Mouse (Mus musculus): ENCODE data around the gene Hist1h4i. TPM values are rescaled to one million over a fixed set of nuclear protein-coding genes. Genes with fewer than 3 reads are reported as not detected.

Gene Hist1h4i
- polyA plus RNA-seq, 1 experiment from 2014 or later: 22.0 TPM

DNA sequence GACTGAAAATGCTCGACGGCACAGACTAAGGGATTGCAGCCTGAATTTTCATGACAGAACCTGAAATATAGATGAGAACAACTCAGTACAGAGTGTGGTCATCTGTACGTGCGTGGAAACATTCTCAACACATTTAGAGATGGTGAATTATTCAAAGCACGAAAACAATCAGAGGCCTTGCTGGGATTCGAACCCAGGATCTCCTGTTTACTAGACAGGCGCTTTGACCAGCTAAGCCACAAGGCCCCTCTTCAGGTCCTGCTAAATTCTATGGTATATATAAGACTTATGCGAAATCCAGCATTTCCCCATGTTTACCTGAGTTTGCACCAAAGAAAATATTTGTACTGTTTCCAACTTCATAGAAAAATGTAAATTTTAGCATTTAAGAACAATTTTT lies 11.2 kb downstream of the Hist1h4i start:
- Histone ChIP-seq H3K9ac (ENCODE audit: low read depth, low read length) (no peak overlapping the region), H3K4me2 (ENCODE audit: low read depth, low read length) (no peak overlapping the region)
- ATAC-seq: no peak

GRCm38 (mm10) chr13:22028673-22029460 lies 12.3 kb downstream of the Hist1h4i start:
- peak; percentile 81 for ATAC-seq
- H3K4me3 ChIP-seq (ENCODE audit: low read length): peak overlapping the region; percentile 62
- H3K27ac ChIP-seq (ENCODE audit: low read length): peak overlapping the region; percentile 87
- peak overlapping the region; percentile 70 for H3K4me2 ChIP-seq (ENCODE audit: low read depth, low read length)
- 1% methylated on average over 40 of the region's 40 CpGs for WGBS
- no peaks in the 10 kb centered on the region for H3K36me3 ChIP-seq (ENCODE audit: control insufficient read depth, insufficient read depth, low read length)
- peaks cover 3% of the 10 kb centered on the region for H3K4me1 ChIP-seq (ENCODE audit: control insufficient read depth, insufficient read depth, low read length)
- no peaks in the 10 kb centered on the region for H3K9me3 ChIP-seq (ENCODE audit: control insufficient read depth, low read length)
- H3K9ac ChIP-seq (ENCODE audit: low read depth, low read length): peak overlapping the region; percentile 78
- no peaks in the 10 kb centered on the region for H3K27me3 ChIP-seq (replicated peaks; ENCODE audit: control insufficient read depth, insufficient read depth, low read length)

More for the DNA sequence above, 11.2 kb downstream of the Hist1h4i start:
- peaks cover 3% of the 10 kb centered on the region for H3K4me1 ChIP-seq (ENCODE audit: control insufficient read depth, insufficient read depth, low read length)
- H3K36me3 ChIP-seq (ENCODE audit: control insufficient read depth, insufficient read depth, low read length): no peaks in the 10 kb centered on the region
- H3K9me3 ChIP-seq (ENCODE audit: control insufficient read depth, low read length): no peaks in the 10 kb centered on the region
- WGBS: 43% methylated on average over 8 of the region's 8 CpGs
- H3K4me3 ChIP-seq (ENCODE audit: low read length): no peak overlapping the region
- H3K27me3 ChIP-seq (replicated peaks; ENCODE audit: control insufficient read depth, insufficient read depth, low read length): no peaks in the 10 kb centered on the region
- no peak overlapping the region for H3K27ac ChIP-seq (ENCODE audit: low read length)

DNA sequence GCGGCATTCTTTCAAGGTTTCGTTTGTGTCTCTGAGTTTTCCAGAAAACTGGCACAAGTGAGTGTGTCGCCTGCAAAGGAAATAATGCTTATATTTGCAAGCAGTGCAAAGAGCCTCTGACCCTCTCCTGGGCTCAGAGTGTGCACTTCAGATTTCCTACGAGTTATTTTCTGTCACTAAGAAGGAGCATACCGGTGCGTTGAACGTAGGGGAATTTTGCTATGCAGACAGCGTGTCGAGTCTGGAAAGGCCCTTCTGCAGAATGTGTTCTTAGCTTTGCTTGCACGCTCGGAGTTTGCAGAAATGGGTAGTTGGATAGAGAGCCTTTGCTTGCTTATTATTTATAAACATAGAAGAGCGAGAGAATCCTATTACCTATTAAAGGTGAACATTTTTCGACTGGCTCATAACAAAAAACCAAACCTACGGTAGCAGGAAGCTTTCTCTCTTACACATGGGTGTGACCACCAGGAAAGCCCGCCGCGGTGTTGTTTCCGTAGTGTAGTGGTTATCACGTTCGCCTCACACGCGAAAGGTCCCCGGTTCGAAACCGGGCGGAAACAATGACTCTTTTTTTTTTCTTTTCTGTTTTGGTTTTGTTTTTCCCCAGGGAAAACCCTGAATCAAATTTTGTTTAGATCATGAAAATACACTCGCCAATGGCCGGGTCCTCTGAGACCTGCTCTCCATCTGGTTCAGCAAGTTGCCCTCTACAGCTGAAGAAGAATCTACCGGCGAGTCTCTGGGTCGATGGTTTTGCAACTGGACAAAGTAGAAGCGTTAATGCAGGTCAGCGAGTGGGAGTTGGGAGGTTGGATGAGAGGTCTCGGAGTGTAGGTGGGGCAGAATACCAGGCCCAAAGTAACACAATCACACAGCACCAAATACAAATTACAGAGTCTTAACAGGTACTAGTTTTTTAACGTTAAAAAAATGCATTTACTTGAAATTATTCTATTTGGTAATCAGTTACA lies 14.8 kb downstream of the Hist1h4i start:
- WGBS: 1% methylated on average over 35 of the region's 35 CpGs
- Histone ChIP-seq H3K27ac (ENCODE audit: low read length) (peak overlapping the region; percentile 35), H3K9ac (ENCODE audit: low read depth, low read length) (peak overlapping the region; percentile 54), H3K9me3 (ENCODE audit: control insufficient read depth, low read length) (no peaks in the 10 kb centered on the region), H3K4me2 (ENCODE audit: low read depth, low read length) (peak overlapping the region; percentile 58), H3K4me3 (ENCODE audit: low read length) (peak overlapping the region; percentile 52), H3K36me3 (ENCODE audit: control insufficient read depth, insufficient read depth, low read length) (no peaks in the 10 kb centered on the region), H3K4me1 (ENCODE audit: control insufficient read depth, insufficient read depth, low read length) (peaks cover 6% of the 10 kb centered on the region), H3K27me3 (replicated peaks; ENCODE audit: control insufficient read depth, insufficient read depth, low read length) (no peaks in the 10 kb centered on the region)
- peak; percentile 49; the same call in 1 of the 2 replicates for ATAC-seq

GRCm38 (mm10) chr13:22022241-22022640 lies 18.9 kb downstream of the Hist1h4i start:
- ATAC-seq: peak; percentile 68
- no peaks in the 10 kb centered on the region for H3K27me3 ChIP-seq (replicated peaks; ENCODE audit: control insufficient read depth, insufficient read depth, low read length)
- 0 out of 2 replicates have a peak overlapping the region, but pooled peaks have one; percentile 2 for H3K27ac ChIP-seq (ENCODE audit: low read length)
- H3K9ac ChIP-seq (ENCODE audit: low read depth, low read length): peak overlapping the region; percentile 58
- peak overlapping the region; percentile 61 for H3K4me2 ChIP-seq (ENCODE audit: low read depth, low read length)
- no peaks in the 10 kb centered on the region for H3K36me3 ChIP-seq (ENCODE audit: control insufficient read depth, insufficient read depth, low read length)
- no peaks in the 10 kb centered on the region for H3K9me3 ChIP-seq (ENCODE audit: control insufficient read depth, low read length)
- H3K4me3 ChIP-seq (ENCODE audit: low read length): peak overlapping the region; percentile 47
- under 1% methylated on average over 9 of the region's 9 CpGs for WGBS
- H3K4me1 ChIP-seq (ENCODE audit: control insufficient read depth, insufficient read depth, low read length): peaks cover 11% of the 10 kb centered on the region

DNA sequence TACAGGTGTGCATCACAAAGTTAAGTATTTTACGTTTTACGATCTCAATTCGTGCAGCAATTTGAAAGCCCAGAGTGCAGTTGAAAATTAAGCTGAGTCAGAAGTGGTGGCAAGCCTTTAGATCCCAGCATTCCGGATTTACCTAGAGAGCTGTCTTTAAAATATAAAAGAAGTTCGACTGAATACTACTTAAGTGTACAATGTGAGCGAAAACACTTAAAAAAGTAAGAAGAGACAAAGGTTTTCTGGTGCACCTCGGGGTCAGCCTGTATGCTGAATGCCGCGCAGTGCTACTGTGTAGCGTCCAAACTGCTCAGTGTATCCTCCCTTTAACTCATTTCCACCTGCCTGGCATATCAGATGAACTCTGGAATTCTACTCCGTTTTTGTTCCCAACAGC lies 19.6 kb downstream of the Hist1h4i start:
- under 1% methylated on average over 11 of the region's 11 CpGs for WGBS
- H3K36me3 ChIP-seq (ENCODE audit: control insufficient read depth, insufficient read depth, low read length): no peaks in the 10 kb centered on the region
- 0 out of 2 replicates have a peak, but pooled peaks cover under 1% of the 10 kb centered on the region for H3K27me3 ChIP-seq (replicated peaks; ENCODE audit: control insufficient read depth, insufficient read depth, low read length)
- peak overlapping the region; percentile 58 for H3K9ac ChIP-seq (ENCODE audit: low read depth, low read length)
- H3K27ac ChIP-seq (ENCODE audit: low read length): peak overlapping the region; percentile 2; the same call in 1 of the 2 replicates
- peak overlapping the region; percentile 47 for H3K4me3 ChIP-seq (ENCODE audit: low read length)
- H3K4me2 ChIP-seq (ENCODE audit: low read depth, low read length): peak overlapping the region; percentile 61
- H3K4me1 ChIP-seq (ENCODE audit: control insufficient read depth, insufficient read depth, low read length): peaks cover 11% of the 10 kb centered on the region
- no peaks in the 10 kb centered on the region for H3K9me3 ChIP-seq (ENCODE audit: control insufficient read depth, low read length)
- ATAC-seq: peak; percentile 49; the same call in 1 of the 2 replicates

GRCm38 (mm10) chr13:22020901-22021339 lies 20.2 kb downstream of the Hist1h4i start:
- Histone ChIP-seq H3K9me3 (ENCODE audit: control insufficient read depth, low read length) (no peaks in the 10 kb centered on the region), H3K4me2 (ENCODE audit: low read depth, low read length) (peak overlapping the region; percentile 61), H3K36me3 (ENCODE audit: control insufficient read depth, insufficient read depth, low read length) (no peaks in the 10 kb centered on the region), H3K4me3 (ENCODE audit: low read length) (peak overlapping the region; percentile 47), H3K4me1 (ENCODE audit: control insufficient read depth, insufficient read depth, low read length) (peaks cover 11% of the 10 kb centered on the region), H3K27me3 (replicated peaks; ENCODE audit: control insufficient read depth, insufficient read depth, low read length) (0 out of 2 replicates have a peak, but pooled peaks cover 2% of the 10 kb centered on the region), H3K9ac (ENCODE audit: low read depth, low read length) (peak overlapping the region; percentile 53; the same call in 1 of the 2 replicates), H3K27ac (ENCODE audit: low read length) (no peak overlapping the region)
- peak; percentile 82 for ATAC-seq
- WGBS: 0% methylated on average over 8 of the region's 8 CpGs

DNA sequence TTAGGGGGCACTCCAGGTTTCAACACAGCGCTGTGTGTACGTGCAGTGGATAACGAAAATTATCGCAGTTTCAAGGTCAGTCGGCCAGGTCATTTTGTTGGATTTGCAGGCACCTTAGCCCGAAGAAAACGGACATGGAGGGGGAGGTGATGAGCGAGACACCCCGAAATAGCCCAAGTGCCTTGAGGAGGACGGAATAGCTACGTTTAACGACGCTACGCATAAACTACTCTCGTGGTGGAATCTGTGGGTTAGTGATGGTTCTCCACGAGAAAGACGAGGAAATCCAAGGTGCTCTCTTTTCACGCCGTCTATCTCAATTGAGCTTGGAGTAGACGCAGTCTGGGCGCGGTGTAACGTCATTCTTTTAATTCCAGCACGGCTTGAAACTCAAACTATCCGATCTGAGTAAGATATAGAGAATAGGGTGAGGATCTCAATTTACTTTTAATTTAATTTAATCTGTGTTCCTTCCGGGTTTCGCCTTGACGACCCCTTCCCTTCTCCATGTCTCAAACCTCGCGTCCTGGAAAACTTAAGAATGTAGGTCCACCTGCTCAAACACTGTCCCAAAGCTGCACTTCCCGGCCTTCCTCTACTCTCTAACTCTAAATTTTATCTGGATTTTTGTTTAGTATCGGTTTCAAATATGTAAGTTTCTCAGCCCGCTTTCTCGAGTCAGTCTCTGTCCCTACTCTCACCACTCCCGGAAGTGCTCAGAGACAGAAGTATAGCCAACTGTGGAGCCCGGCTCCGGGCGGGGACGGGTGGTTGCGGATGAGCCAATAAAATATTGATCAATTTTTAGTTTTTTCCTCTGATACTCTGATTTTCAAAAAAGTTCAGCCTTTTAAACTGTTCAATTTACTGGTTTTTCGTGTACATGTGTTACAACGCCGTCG lies 21.0 kb downstream of the Hist1h4i start:
- Histone ChIP-seq H3K27ac (ENCODE audit: low read length) (0 out of 2 replicates have a peak overlapping the region, but pooled peaks have one; percentile 10), H3K36me3 (ENCODE audit: control insufficient read depth, insufficient read depth, low read length) (no peaks in the 10 kb centered on the region), H3K4me3 (ENCODE audit: low read length) (peak overlapping the region; percentile 47), H3K4me1 (ENCODE audit: control insufficient read depth, insufficient read depth, low read length) (peaks cover 10% of the 10 kb centered on the region; the same call in 1 of the 2 replicates), H3K9ac (ENCODE audit: low read depth, low read length) (peak overlapping the region; percentile 53), H3K27me3 (replicated peaks; ENCODE audit: control insufficient read depth, insufficient read depth, low read length) (0 out of 2 replicates have a peak, but pooled peaks cover 3% of the 10 kb centered on the region), H3K4me2 (ENCODE audit: low read depth, low read length) (peak overlapping the region; percentile 61), H3K9me3 (ENCODE audit: control insufficient read depth, low read length) (no peaks in the 10 kb centered on the region)
- peak; percentile 80 for ATAC-seq
- 1% methylated on average over 44 of the region's 44 CpGs for WGBS

Data from intestine, embryonic 16.5 days (tissue).